Mouse (Mus musculus): ENCODE results near the gene Clcnkb. TPM values are rescaled to one million over a fixed set of nuclear protein-coding genes. Genes with fewer than 3 reads are reported as not detected.

Clcnkb gene
- polyA plus RNA-seq, 1 experiment = 1.0 TPM

DNA sequence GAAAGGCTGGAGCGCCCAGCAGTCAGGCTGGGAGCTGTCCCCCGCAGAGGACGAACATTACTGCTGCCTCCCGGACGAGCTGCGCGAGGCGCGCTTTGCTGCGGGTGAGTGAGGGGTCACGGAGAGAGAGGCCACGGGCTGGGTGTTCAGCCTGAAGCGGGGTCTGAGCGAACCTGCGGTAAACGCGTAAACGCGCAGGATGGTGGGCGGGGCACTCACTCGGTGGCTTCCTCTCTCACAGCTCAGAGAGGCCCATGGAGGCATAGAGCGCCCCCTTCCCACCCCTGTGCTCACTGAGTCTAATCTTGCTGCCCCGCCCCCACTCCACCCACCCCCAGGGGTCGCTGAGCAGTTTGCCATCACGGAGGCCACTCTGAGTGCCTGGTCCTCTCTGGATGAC, 33.4 kb downstream of the Clcnkb start:
- Histone ChIP-seq H3K27ac (ENCODE audit: insufficient read depth, low read length) (no peak overlapping the region), H3K4me3 (ENCODE audit: low read depth, low read length) (peak overlapping the region; percentile 38), H3K9me3 (replicated peaks; ENCODE audit: control insufficient read depth, insufficient read depth, low read length, poor library complexity, severe bottlenecking) (no peaks in the 10 kb centered on the region), H3K9ac (ENCODE audit: low read depth, poor library complexity, severe bottlenecking) (0 out of 2 replicates have a peak overlapping the region, but pooled peaks have one; percentile 2), H3K36me3 (ENCODE audit: control insufficient read depth, insufficient read depth, low read length, poor library complexity, severe bottlenecking) (no peaks in the 10 kb centered on the region), H3K4me1 (ENCODE audit: control insufficient read depth, insufficient read depth, low read length) (peaks cover 4% of the 10 kb centered on the region), H3K27me3 (ENCODE audit: control insufficient read depth, insufficient read depth, low read length, poor library complexity, severe bottlenecking) (no peaks in the 10 kb centered on the region)
- peak; percentile 29 for TF ChIP-seq CTCF (IDR thresholded peaks at IDR 0.05; ENCODE audit: low read depth, low read length)
- TF ChIP-seq POLR2A (IDR thresholded peaks at IDR 0.05; ENCODE audit: insufficient read depth, low read length) = no peak
- TF ChIP-seq EP300 (IDR thresholded peaks at IDR 0.05; ENCODE audit: insufficient read depth, low read depth, low read length) = no peak

DNA sequence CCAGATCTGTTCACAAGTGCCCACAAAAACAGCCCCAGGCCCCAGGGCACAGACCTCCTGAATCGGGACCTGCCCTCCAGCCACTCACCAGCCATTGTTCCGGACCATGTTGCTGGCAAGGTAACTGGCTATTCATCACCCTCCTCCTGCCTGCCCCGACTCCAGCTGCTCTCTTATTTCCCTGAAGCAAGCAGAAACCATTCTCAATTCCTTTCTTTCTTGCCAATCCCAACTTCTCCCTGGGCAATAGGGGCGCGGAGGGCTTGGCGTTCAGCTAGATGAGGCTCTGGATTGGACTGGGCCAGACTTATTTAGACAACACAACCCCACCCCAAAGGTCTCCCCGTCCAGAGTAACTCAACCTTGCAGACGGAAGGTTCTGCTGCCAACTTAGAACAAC, 36.1 kb downstream of the Clcnkb start:
- Histone ChIP-seq H3K4me3 (ENCODE audit: low read depth, low read length) (no peak overlapping the region), H3K27ac (ENCODE audit: insufficient read depth, low read length) (no peak overlapping the region), H3K27me3 (ENCODE audit: control insufficient read depth, insufficient read depth, low read length, poor library complexity, severe bottlenecking) (no peaks in the 10 kb centered on the region), H3K9me3 (replicated peaks; ENCODE audit: control insufficient read depth, insufficient read depth, low read length, poor library complexity, severe bottlenecking) (no peaks in the 10 kb centered on the region), H3K36me3 (ENCODE audit: control insufficient read depth, insufficient read depth, low read length, poor library complexity, severe bottlenecking) (no peaks in the 10 kb centered on the region), H3K4me1 (ENCODE audit: control insufficient read depth, insufficient read depth, low read length) (peaks cover 4% of the 10 kb centered on the region), H3K9ac (ENCODE audit: low read depth, poor library complexity, severe bottlenecking) (no peak overlapping the region)
- no peak for TF ChIP-seq CTCF (IDR thresholded peaks at IDR 0.05; ENCODE audit: low read depth, low read length)
- TF ChIP-seq POLR2A (IDR thresholded peaks at IDR 0.05; ENCODE audit: insufficient read depth, low read length) = no peak
- TF ChIP-seq EP300 (IDR thresholded peaks at IDR 0.05; ENCODE audit: insufficient read depth, low read depth, low read length) = no peak

DNA sequence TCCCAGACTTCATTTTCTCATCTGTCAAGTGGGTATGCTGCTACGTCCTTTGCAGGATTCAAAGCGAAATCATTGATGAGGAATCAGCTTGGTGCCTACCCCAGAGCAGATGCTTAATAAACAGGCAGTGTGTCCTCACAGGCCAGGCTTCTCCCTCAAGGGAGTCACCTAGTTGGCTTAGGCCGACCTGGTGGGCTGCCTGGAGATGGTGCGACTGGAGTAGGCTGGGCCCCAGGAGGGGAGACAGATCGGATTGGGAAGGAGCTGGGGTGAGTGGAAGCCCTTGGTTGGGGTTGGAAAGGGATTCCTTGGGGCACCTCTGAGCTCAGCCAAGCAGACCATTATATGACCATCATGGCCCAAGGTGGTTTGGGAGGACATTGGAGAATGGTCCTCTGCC, 43.4 kb downstream of the Clcnkb start:
- TF ChIP-seq CTCF (IDR thresholded peaks at IDR 0.05; ENCODE audit: low read depth, low read length) = no peak
- TF ChIP-seq EP300 (IDR thresholded peaks at IDR 0.05; ENCODE audit: insufficient read depth, low read depth, low read length) = no peak
- TF ChIP-seq POLR2A (IDR thresholded peaks at IDR 0.05; ENCODE audit: insufficient read depth, low read length) = no peak
- Histone ChIP-seq H3K27me3 (ENCODE audit: control insufficient read depth, insufficient read depth, low read length, poor library complexity, severe bottlenecking) (peaks cover 3% of the 10 kb centered on the region; the same call in 1 of the 2 replicates), H3K9ac (ENCODE audit: low read depth, poor library complexity, severe bottlenecking) (no peak overlapping the region), H3K27ac (ENCODE audit: insufficient read depth, low read length) (no peak overlapping the region), H3K4me3 (ENCODE audit: low read depth, low read length) (no peak overlapping the region), H3K9me3 (replicated peaks; ENCODE audit: control insufficient read depth, insufficient read depth, low read length, poor library complexity, severe bottlenecking) (no peaks in the 10 kb centered on the region), H3K36me3 (ENCODE audit: control insufficient read depth, insufficient read depth, low read length, poor library complexity, severe bottlenecking) (no peaks in the 10 kb centered on the region), H3K4me1 (ENCODE audit: control insufficient read depth, insufficient read depth, low read length) (no peaks in the 10 kb centered on the region)

DNA sequence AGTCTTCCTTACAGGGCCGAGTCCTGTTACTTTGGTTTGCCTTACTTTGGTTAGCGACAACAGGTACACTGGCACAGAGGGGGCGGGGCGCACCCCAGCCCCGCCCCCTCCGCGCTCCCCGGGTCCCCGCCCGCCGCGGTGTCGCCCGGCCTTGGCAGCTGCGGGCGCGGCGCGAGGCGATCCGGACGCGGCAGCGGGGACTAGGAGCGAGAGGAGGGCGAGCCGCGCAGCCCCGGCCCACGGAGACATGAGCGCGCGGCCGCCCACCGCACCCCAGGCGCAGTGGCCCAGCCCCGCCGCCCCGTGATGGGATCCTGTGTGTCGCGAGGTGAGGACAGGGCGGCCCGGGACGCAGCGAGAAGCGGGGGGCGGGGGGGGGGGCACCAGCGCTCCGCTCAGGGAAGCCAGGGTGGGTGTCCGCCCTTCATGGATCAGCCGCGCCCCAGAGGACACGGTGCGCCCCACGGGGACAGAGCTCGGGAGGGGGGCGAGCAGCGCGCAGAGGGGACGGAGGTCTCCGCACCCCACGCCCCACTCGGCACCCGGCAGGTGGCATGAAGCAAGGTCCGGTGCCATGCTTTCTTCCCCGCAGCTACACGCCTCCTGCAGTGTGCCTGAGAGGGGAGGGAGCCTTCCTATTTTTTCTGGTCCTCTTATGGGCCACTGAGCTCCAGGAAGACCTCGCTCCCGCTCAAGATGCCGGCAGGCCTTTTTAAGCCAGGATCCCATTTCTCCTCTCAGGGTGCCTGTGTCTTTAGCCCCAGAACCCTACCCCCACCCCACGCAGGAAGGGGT, 47.6 kb downstream of the Clcnkb start, which contains the start of gene Fam131c:
Fam131c (plus strand) TSS at position 224 of the 795 bp plus-strand sequence.
- H3K27me3 ChIP-seq (ENCODE audit: control insufficient read depth, insufficient read depth, low read length, poor library complexity, severe bottlenecking) = peaks cover 3% of the 10 kb centered on the region; the same call in 1 of the 2 replicates
- no peaks in the 10 kb centered on the region for H3K4me1 ChIP-seq (ENCODE audit: control insufficient read depth, insufficient read depth, low read length)
- no peaks in the 10 kb centered on the region for H3K36me3 ChIP-seq (ENCODE audit: control insufficient read depth, insufficient read depth, low read length, poor library complexity, severe bottlenecking)
- no peak within 1 kb of the TSS for H3K27ac ChIP-seq (ENCODE audit: insufficient read depth, low read length)
- no peaks in the 10 kb centered on the region for H3K9me3 ChIP-seq (replicated peaks; ENCODE audit: control insufficient read depth, insufficient read depth, low read length, poor library complexity, severe bottlenecking)
- no peak for TF ChIP-seq POLR2A (IDR thresholded peaks at IDR 0.05; ENCODE audit: insufficient read depth, low read length)
- no peak for TF ChIP-seq CTCF (IDR thresholded peaks at IDR 0.05; ENCODE audit: low read depth, low read length)
- peak within 1 kb of the TSS; percentile 61 for H3K4me3 ChIP-seq (ENCODE audit: low read depth, low read length)
- peak within 1 kb of the TSS; percentile 75 for H3K9ac ChIP-seq (ENCODE audit: low read depth, poor library complexity, severe bottlenecking)

DNA sequence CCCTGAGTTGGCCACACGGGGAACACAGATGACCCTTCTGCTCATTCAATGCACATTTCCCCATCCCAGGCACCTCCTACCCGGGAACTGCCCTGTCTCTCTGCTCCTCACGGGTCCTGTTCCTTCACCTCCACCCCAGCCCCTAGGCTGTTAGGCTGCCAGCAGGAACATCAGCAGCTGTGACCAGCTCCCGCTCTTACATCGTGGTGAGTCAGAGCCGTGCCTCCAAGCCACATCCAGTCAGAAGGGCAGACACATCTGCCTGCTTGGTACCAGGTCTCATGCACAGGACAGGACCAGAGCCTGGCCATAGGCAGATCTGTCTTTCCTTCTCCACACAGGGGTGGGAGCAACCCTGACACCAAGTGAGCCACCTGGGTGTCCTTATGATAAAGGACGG, 49.9 kb downstream of the Clcnkb start:
- H3K9ac ChIP-seq (ENCODE audit: low read depth, poor library complexity, severe bottlenecking) = no peak overlapping the region

DNA sequence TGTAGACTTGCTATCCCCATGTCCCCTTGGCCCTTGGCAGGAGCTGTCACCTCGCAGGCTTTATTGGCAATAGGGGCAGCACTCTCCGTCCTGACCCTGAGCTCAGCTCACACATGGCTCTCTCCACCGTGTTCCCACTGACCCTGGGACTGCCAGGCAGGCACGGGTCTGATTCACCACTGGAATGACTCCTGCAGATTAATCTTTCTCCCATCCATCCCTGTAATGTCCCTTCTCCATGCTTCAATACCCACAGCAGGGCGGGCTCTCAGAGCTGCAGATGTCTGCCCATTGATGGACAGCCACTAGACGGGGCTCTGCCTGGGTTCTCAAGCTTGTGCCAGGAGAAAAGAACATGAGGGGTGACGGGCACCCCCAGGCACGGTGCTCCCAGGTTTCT, 50.7 kb downstream of the Clcnkb start:
- no peaks in the 10 kb centered on the region for H3K36me3 ChIP-seq (ENCODE audit: control insufficient read depth, insufficient read depth, low read length, poor library complexity, severe bottlenecking)
- no peak overlapping the region for H3K4me3 ChIP-seq (ENCODE audit: low read depth, low read length)
- peaks cover 3% of the 10 kb centered on the region; the same call in 1 of the 2 replicates for H3K27me3 ChIP-seq (ENCODE audit: control insufficient read depth, insufficient read depth, low read length, poor library complexity, severe bottlenecking)
- H3K4me1 ChIP-seq (ENCODE audit: control insufficient read depth, insufficient read depth, low read length) = peaks cover 9% of the 10 kb centered on the region
- H3K9me3 ChIP-seq (replicated peaks; ENCODE audit: control insufficient read depth, insufficient read depth, low read length, poor library complexity, severe bottlenecking) = no peaks in the 10 kb centered on the region
- no peak overlapping the region for H3K9ac ChIP-seq (ENCODE audit: low read depth, poor library complexity, severe bottlenecking)
- H3K27ac ChIP-seq (ENCODE audit: insufficient read depth, low read length) = no peak overlapping the region
- TF ChIP-seq EP300 (IDR thresholded peaks at IDR 0.05; ENCODE audit: insufficient read depth, low read depth, low read length) (no peak), CTCF (IDR thresholded peaks at IDR 0.05; ENCODE audit: low read depth, low read length) (no peak), POLR2A (IDR thresholded peaks at IDR 0.05; ENCODE audit: insufficient read depth, low read length) (no peak)

More for the DNA sequence above, 49.9 kb downstream of the Clcnkb start:
- no peak for TF ChIP-seq EP300 (IDR thresholded peaks at IDR 0.05; ENCODE audit: insufficient read depth, low read depth, low read length)
- no peak for TF ChIP-seq CTCF (IDR thresholded peaks at IDR 0.05; ENCODE audit: low read depth, low read length)
- TF ChIP-seq POLR2A (IDR thresholded peaks at IDR 0.05; ENCODE audit: insufficient read depth, low read length) = no peak
- Histone ChIP-seq H3K27me3 (ENCODE audit: control insufficient read depth, insufficient read depth, low read length, poor library complexity, severe bottlenecking) (peaks cover 3% of the 10 kb centered on the region; the same call in 1 of the 2 replicates), H3K4me1 (ENCODE audit: control insufficient read depth, insufficient read depth, low read length) (peaks cover 9% of the 10 kb centered on the region), H3K36me3 (ENCODE audit: control insufficient read depth, insufficient read depth, low read length, poor library complexity, severe bottlenecking) (no peaks in the 10 kb centered on the region), H3K9me3 (replicated peaks; ENCODE audit: control insufficient read depth, insufficient read depth, low read length, poor library complexity, severe bottlenecking) (no peaks in the 10 kb centered on the region), H3K27ac (ENCODE audit: insufficient read depth, low read length) (no peak overlapping the region), H3K4me3 (ENCODE audit: low read depth, low read length) (no peak overlapping the region)
